Mouse (Mus musculus): ENCODE results near the gene Pon2.
"Not testable (repeated sequence)": the region's sequence is repeated elsewhere in the genome, so short reads cannot be mapped to it uniquely, and the experiment has no call there.

Pon2 gene

DNA sequence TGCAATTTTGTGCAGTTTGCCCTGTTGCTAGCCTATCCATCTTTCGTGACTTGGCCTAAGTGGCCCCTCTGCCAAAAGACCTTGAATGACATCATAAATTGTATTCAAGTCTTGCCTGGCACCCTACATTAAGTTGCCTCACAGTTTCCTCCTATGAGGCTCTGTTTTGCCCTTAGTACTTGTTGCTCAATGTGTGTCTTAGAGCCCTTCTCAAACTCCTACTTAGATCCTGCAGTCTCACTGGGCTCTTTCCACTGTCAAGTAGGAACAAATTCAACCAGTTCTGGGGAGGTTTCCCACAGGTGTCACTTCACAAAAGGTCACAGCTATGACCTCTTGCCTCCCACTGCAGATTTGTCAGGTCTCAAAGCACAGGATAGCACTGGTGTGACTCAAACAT lies 64.4 kb downstream of the Pon2 start:
- DNase-seq (ENCODE audit: low read depth in 1 of 2, low spot score in 2 of 2): no peak

DNA sequence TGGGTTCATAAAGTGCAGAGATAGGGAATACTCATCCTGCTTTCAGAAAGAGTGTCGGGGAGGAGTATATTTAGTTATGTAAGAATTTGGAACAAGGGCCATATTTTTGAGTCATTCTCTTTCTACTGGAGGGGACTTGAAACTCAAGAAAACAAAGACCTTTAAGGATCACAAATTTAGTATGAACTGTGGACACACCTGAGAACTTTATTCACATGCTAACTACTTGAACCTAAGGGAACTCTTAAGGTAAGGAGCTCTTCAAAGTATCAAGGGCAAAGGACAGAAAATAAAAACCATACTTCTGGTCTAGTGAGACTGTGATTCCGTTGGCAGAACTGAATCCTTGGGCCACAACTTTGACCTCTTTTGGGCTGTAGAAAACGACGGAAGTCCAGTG lies 66.2 kb downstream of the Pon2 start:
- DNase-seq (ENCODE audit: low read depth in 1 of 2, low spot score in 2 of 2): no peak

DNA sequence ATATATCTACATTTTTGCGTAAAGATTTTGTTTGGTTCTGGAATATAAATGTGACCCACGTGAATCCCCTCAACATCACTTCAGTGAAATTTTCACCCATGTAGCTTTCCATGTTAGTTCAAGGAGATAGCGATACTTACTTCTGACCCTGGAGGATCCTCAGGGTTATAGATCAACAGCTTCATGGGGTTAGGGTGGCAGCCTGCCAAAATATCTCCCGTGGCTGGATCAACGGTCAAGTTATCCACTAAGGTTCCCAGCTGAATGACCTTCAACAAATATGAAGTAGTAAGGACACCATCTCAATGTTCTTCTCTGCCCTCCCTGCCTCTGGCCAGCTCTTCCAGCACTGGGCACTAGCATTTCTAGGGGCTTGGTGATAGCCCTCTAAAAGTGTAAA lies 68.0 kb downstream of the Pon2 start:
- DNase-seq (ENCODE audit: low read depth in 1 of 2, low spot score in 2 of 2): no peak

DNA sequence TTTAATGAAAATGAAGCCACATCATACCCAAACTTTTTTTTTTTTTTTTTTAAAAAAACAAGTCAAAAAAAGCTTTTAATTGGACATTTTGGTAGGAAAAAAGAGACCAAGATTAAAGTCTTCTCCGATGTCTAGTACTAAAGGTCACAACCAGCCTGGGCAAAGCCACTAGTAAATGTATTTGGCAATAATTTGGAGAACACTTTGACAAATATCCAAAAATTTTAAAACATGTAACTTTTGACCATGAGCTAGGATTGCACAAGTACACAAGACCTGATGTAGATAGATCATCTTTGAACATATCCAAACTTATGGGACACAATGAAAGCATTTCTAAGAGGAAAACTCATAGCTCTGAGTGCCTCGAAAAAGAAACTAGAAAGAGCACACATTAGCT lies 74.7 kb downstream of the Pon2 start:
- not testable (repeated sequence) for DNase-seq (ENCODE audit: low read depth in 1 of 2, low spot score in 2 of 2)

DNA sequence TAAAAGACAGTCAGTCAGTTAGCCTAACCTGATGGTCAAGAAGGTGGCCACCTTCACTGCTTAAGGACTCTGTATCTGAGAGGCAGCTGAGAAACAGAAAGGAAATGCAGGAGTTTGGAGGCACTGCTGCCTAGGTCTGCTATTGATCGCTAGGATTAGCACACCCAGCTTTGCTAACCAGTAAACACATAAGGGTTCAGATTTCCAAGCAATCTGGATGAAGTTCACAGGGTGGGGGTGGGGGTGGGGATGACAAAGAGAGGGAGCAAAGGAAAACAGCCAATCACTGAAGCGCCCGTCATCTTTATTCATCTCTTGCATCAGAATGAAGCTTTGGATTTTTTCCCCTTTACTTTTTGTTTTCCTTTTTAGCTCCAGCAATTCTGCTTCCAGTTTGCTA lies 76.2 kb downstream of the Pon2 start:
- DNase-seq (ENCODE audit: low read depth in 1 of 2, low spot score in 2 of 2): no peak

DNA sequence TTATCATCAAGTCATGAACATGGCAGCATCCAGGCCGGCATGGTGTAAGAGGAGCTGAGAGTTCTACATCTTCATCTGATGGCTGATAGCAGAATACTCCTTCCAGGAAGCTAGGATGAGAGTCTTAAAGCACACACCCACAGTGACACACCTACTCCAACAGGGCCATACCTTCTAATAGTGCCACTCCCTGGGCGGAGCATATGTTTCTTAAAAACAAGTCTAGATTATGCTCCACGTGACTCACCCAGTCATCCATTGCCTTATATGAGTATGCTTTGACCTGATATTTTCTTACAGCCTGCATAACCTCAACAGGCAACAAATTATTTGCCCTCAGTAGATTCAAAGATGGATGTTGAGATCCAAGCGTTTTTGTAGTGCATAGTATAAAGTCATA lies 80.1 kb downstream of the Pon2 start:
- no peak for DNase-seq (ENCODE audit: low read depth in 1 of 2, low spot score in 2 of 2)

All from monocyte, adult 2 months (primary cell).